In genomic region chrX:105763612-105764011, GRCm38 (mm10) we compare ENCODE assay signal across 8 mouse cellular contexts. TPM values are rescaled to one million over a fixed set of nuclear protein-coding genes. Genes with fewer than 3 reads are reported as not detected.
DNase-seq lines count a peak whose midpoint lies in the region; ATAC-seq and TF ChIP-seq lines count a peak whose summit lies in the region.

No protein-coding gene starts in this region.

- no peak for ATAC-seq in intestine, postnatal 0 days
- ATAC-seq in neural tube, embryonic 12.5 days (ENCODE audit: low FRiP score, low read depth): peak; percentile 49; the same call in 1 of the 2 replicates

- H3K9ac ChIP-seq in intestine, postnatal 0 days (ENCODE audit: low read depth, low read length): no peak overlapping the region
- no peak overlapping the region for H3K9ac ChIP-seq in neural tube, embryonic 12.5 days

- H3K27me3 ChIP-seq in intestine, postnatal 0 days (replicated peaks; ENCODE audit: control insufficient read depth, insufficient read depth, low read length): peaks cover 27% of the 10 kb centered on the region
- H3K27me3 ChIP-seq in neural tube, embryonic 12.5 days (replicated peaks): peaks cover 52% of the 10 kb centered on the region

- no peak overlapping the region for H3K27ac ChIP-seq in intestine, postnatal 0 days (ENCODE audit: low read depth, low read length)
- H3K27ac ChIP-seq in neural tube, embryonic 12.5 days: no peak overlapping the region

- no peaks in the 10 kb centered on the region for H3K36me3 ChIP-seq in intestine, postnatal 0 days (ENCODE audit: control insufficient read depth, insufficient read depth)
- H3K36me3 ChIP-seq in neural tube, embryonic 12.5 days: no peaks in the 10 kb centered on the region

- peak overlapping the region; percentile 70 for H3K4me2 ChIP-seq in intestine, postnatal 0 days (replicated peaks; ENCODE audit: low read depth)
- peak overlapping the region; percentile 59 for H3K4me2 ChIP-seq in neural tube, embryonic 12.5 days (replicated peaks)

- no peaks in the 10 kb centered on the region for H3K4me1 ChIP-seq in intestine, postnatal 0 days (replicated peaks; ENCODE audit: control insufficient read depth, insufficient read depth, low read length)
- no peaks in the 10 kb centered on the region for H3K4me1 ChIP-seq in neural tube, embryonic 12.5 days

- 10% methylated on average over 18 of the region's 20 CpGs for WGBS in intestine, postnatal 0 days
- WGBS in neural tube, embryonic 12.5 days: 20% methylated on average over 20 of the region's 20 CpGs

- H3K9me3 ChIP-seq in intestine, postnatal 0 days (ENCODE audit: control insufficient read depth): no peaks in the 10 kb centered on the region
- no peaks in the 10 kb centered on the region for H3K9me3 ChIP-seq in neural tube, embryonic 12.5 days

- H3K4me3 ChIP-seq in intestine, postnatal 0 days (ENCODE audit: low read depth, low read length): peak overlapping the region; percentile 40
- peak overlapping the region; percentile 29 for H3K4me3 ChIP-seq in neural tube, embryonic 12.5 days

- intact Hi-C loops in heart, postnatal 25 days (cut with DNase I): loop anchor here (10.0 kb wide), 1 partner anchor 79 kb away; no protein-coding TSS in a partner anchor

- peak; percentile 93 for DNase-seq in heart, adult 11 months
- DNase-seq in heart, postnatal 25 days (ENCODE audit: low spot score): no peak
- DNase-seq in thymus, postnatal 14 days: peak; percentile 6
- DNase-seq in thymus, postnatal 0 days (ENCODE audit: low spot score): no peak
- DNase-seq in gastrocnemius, postnatal 25 days: peak; percentile 11
- no peak for DNase-seq in spleen, adult 12 weeks (ENCODE audit: low spot score)

- TF ChIP-seq CTCF in intestine, postnatal 0 days (IDR thresholded peaks at IDR 0.05; ENCODE audit: low read depth): no peak

RNA-seq across cellular contexts. Expression of gene Fgf16, which starts 0.5 kb away (rescaled TPM):
- total RNA-seq in heart, postnatal 25 days (2021): 10 to 100 TPM; 12.3 to 18.9 TPM
- 0.43 and 0.49 TPM in 2 replicates for polyA plus RNA-seq in thymus, postnatal 0 days (2015; fragmentation: Nextera tagmentation; extraction: Ambion mirVana)
- total RNA-seq in gastrocnemius, postnatal 25 days (2021): under 1 TPM; 0.54 TPM
- polyA plus RNA-seq in intestine, postnatal 0 days (2015; fragmentation: Nextera tagmentation; extraction: Ambion mirVana): 0.27 and 0.33 TPM in 2 replicates
- polyA plus RNA-seq in neural tube, embryonic 12.5 days (2016; fragmentation: Nextera tagmentation; extraction: Ambion mirVana): not detected in 2 replicates

Comparison
In these comparisons a context has a peak if more than half of its experiments do, and no peak if none do; other contexts are left out.
1. DNase-seq: peak in heart, adult 11 months (single experiment), thymus, postnatal 14 days (single experiment) and gastrocnemius, postnatal 25 days (single experiment); none in heart, postnatal 25 days (single experiment), thymus, postnatal 0 days (single experiment) and spleen, adult 12 weeks (single experiment).